Mouse (Mus musculus) bone marrow, adult 2 months (tissue): ENCODE measurements at regions not wholly inside any gene's neighbourhood (a gene's known extent, or its start where the extent isn't known, plus 50 kb on each side); places are given as distances from the start of the nearest gene placed in this dataset.

ENCODE experiments used
- H3K27ac ChIP-seq: fragments of 200-500 bp; 2 replicates; pipeline ENCODE4 v1.5.1; 2012; ENCODE audit warnings: low read depth, mild to moderate bottlenecking, control low read depth, inconsistent platforms, low read length; ENCODE audit not compliant: control insufficient read depth, poor library complexity, insufficient read depth
- H3K4me1 ChIP-seq: fragments of 200-500 bp; 2 replicates; pipeline ENCODE4 v1.6.1; 2011; ENCODE audit warnings: low read length; ENCODE audit not compliant: control insufficient read depth, insufficient read depth
- H3K4me3 ChIP-seq: fragments of 200-500 bp; replicated peaks from 2 replicates; pipeline ENCODE3; 2011; ENCODE audit warnings: mild to moderate bottlenecking, low read depth, low read length, control low read depth; ENCODE audit not compliant: control insufficient read depth
- CTCF ChIP-seq: fragments of 200-500 bp; IDR thresholded peaks from 2 replicates; pipeline ENCODE4 v1.5.1; 2011; ENCODE audit warnings: low read length, control low read depth; ENCODE audit not compliant: control insufficient read depth, insufficient read depth
- POLR2A ChIP-seq: fragments of 200-500 bp; IDR thresholded peaks from 2 replicates; pipeline ENCODE4 v1.6.1; 2011; ENCODE audit warnings: low read depth, mild to moderate bottlenecking, control low read depth, low read length, borderline replicate concordance; ENCODE audit not compliant: control insufficient read depth
- WGBS: fragments of 180-500 bp; shearing (Covaris S2); methylation state at CpG from one replicate; pipeline ENCODE4 v1.1.7; 2018; 5-methylcytosine and 5-hydroxymethylcytosine counted together

DNA sequence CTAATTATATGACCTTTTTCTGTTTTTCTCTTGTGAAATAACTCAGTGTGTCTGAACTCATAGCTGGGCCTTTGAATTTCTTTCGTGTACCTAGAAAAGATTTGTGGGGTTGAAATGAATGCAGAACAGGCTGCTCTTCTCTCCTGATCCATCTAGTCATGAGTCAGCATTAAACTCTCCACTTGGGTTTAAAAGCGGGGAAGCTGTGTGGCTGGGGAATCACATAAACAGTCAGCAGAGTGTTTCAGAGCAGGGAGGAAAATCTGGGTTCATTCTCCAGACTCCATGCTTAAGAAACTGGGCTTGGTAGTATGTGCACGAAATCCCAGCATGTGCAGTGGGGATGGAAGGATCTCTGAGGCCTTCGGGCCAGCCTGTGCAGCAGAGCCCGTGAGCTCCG lies 79.9 kb downstream of the Aldh8a1 start:
- 71% methylated on average over 6 of the region's 6 CpGs for WGBS
- no peak for TF ChIP-seq POLR2A
- TF ChIP-seq CTCF: no peak

DNA sequence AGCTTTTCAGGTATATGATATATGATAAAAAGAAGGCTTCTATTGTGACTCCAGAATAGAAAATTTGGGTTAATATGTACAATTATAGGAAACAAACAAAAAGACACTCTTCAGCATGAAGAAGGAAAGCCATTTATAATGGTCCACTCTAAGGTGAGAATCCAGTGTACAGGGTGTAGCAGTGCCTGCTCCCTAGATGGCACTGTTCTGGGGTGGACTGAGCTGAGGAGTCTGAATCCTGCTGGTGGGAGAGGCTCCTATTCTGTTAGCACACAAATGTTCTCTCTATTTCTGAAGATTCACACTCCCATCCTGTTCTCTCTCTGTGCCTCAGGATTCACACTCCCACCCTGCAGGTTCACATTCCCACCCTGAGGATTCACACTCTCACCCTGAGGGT lies 81.5 kb downstream of the Aldh8a1 start:
- Histone ChIP-seq H3K27ac (no peak overlapping the region), H3K4me1 (no peaks in the 10 kb centered on the region), H3K4me3 (no peak overlapping the region)
- TF ChIP-seq CTCF: no peak
- no peak for TF ChIP-seq POLR2A

More for the DNA sequence above, 79.9 kb downstream of the Aldh8a1 start:
- no peak overlapping the region for H3K4me3 ChIP-seq
- H3K27ac ChIP-seq: no peak overlapping the region
- H3K4me1 ChIP-seq: no peaks in the 10 kb centered on the region

DNA sequence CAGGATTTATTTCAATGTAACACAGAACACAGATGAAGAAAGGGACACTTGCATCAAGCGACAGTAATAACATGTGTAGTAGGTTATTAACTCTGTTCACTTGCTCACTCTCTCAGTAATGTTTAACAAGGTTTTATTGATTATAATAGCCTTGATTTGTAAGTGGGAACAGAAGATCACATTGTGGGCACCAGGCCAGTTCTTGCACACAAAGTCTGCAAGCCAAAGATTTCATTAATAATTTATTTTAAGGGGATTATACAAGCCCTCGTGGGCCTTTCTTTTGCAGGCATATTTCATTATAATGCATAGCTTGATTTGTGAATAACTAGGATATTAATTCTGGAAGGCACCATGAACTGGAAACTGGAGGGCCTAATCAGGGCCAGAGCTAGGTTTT lies 83.0 kb downstream of the Aldh8a1 start:
- H3K27ac ChIP-seq: no peak overlapping the region
- WGBS: 75% methylated on average over 2 of the region's 2 CpGs

DNA sequence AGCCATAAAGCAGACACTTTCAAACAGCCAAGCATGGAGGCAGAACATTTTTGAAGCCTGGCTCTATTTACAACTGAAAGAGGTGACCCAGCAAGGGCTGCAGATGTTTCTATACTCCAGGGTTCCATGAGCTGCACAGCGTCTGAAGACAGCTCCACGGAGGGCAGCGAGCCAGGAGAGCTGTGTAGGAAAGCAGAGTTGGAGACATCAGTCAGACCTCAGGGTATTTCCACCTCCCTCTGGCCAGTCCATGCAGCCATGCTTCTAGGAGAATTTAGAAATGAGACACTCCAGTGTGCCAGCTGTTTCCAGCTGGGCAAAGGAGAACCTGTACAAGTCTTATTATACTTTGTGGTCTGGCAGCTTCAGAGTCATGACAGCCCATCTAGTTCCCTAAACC lies 85.8 kb downstream of the Aldh8a1 start:
- 69% methylated on average over 3 of the region's 3 CpGs for WGBS
- TF ChIP-seq CTCF (no peak), POLR2A (no peak)

More for the DNA sequence above, 83.0 kb downstream of the Aldh8a1 start:
- H3K4me3 ChIP-seq: no peak overlapping the region
- H3K4me1 ChIP-seq: no peaks in the 10 kb centered on the region
- TF ChIP-seq CTCF (no peak), POLR2A (no peak)

DNA sequence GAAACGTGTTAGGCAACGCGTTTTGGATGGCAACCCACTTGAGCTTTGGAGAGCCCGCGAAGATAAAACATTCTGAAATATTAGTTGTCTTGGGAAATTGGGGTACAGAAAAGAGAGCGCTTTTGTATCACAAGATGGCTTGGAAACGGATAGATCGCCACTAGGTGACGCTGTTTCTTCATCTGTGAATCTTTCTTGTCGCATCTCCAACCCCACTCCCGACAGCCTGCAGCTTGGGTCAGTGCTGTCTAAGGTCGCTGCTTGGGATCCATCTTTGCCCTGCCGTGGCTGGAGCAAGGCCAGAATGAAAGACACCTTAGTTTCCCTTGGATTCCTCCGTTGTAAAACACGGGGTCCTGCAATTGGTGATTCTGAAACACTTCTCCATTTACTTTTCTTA lies 88.3 kb downstream of the Aldh8a1 start:
- Histone ChIP-seq H3K4me1 (no peaks in the 10 kb centered on the region; the same call in 1 of the 2 replicates), H3K27ac (no peak overlapping the region), H3K4me3 (no peak overlapping the region)
- no peak for TF ChIP-seq POLR2A
- TF ChIP-seq CTCF: peak; percentile 83
- WGBS: 3% methylated on average over 15 of the region's 15 CpGs

More for the DNA sequence above, 85.8 kb downstream of the Aldh8a1 start:
- Histone ChIP-seq H3K4me3 (no peak overlapping the region), H3K4me1 (no peaks in the 10 kb centered on the region; the same call in 1 of the 2 replicates), H3K27ac (no peak overlapping the region)

DNA sequence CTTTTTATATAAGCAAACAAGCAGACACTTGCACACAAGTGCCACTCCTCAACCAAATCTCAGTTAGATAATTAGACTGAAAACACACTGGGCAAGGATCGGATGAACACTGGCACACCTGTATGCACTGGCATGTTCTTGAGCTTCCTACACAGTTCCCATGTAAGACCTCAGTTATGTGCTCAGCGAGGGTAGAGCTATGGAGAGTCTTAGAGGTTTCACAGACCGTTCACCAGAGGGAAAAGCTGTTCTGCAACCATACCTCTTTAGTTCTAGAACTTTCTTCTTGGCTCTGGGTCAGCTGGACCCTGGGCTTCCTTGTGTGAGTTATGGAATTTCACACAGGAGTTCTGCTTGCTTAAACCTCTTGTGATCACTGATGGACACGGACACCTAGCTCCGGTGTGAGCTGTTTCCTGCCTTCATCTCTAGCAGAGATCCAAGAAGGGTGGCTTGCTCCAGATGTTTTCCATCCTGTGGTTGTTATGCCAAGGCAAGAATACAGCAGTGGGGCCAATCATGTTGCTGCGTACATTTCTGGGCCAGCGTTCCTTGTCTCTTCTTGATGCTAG lies 88.8 kb downstream of the Aldh8a1 start:
- no peaks in the 10 kb centered on the region; the same call in 1 of the 2 replicates for H3K4me1 ChIP-seq
- H3K4me3 ChIP-seq: no peak overlapping the region
- no peak overlapping the region for H3K27ac ChIP-seq
- TF ChIP-seq CTCF: no peak
- TF ChIP-seq POLR2A: no peak
- WGBS: 61% methylated on average over 7 of the region's 7 CpGs

DNA sequence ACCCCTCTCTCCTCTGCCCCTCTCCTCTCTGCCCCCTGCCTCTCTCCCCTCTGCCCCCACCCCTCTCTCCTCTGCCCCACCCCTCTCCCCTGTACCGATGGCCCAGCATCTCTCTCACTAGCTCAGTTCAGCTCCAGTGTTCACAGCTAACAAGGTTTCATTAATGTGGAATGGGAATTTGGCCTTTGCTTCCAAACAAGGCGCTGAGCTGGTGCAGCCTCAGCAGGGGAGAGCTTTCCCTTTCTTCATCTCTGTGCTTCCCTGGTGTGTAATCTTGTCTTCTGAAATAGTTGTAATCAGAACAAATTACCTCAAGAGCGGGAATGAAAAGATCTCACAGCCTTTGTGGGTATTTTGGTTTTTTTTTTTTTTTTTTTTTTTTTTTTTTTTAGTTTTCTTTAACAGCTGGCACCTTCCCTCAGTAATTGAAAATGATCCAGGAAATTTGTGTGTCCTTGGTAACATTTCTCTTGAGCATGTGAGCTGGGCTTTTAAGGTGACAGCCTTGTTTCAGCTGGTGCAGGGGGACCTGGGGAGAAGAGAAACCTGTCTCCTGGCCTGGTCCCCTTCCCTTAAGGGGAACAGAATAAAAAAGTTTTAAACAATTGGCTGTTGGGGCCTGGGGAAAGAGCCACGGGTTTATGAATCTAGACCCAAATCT lies 90.5 kb downstream of the Aldh8a1 start:
- Histone ChIP-seq H3K4me1 (no peaks in the 10 kb centered on the region; the same call in 1 of the 2 replicates), H3K4me3 (no peak overlapping the region), H3K27ac (no peak overlapping the region)
- 50% methylated on average over 4 of the region's 4 CpGs for WGBS
- TF ChIP-seq CTCF (no peak), POLR2A (no peak)

DNA sequence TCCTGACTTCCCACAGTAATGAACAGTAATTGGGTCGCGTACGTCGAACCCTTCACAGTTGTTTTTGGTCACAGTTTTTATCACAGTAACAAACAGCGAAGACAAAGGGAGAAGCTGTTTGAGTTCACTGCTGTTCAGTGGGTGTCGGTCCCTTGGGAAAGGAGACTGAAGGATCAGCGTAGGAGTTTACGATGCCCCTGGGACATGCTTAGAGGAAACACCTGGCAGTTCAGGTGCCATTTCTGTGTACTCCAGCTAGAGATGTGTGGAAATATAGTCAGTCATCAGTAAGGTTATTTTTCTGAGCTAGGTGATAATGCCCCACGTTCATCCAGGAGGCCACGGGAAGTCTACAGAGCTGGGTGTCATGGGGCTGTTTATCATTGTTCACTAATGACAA lies 91.3 kb downstream of the Aldh8a1 start:
- WGBS: 69% methylated on average over 10 of the region's 10 CpGs
- Histone ChIP-seq H3K4me1 (no peaks in the 10 kb centered on the region; the same call in 1 of the 2 replicates), H3K27ac (no peak overlapping the region; the same call in 1 of the 2 replicates), H3K4me3 (no peak overlapping the region)
- TF ChIP-seq CTCF (no peak), POLR2A (no peak)
